Mouse (Mus musculus): Measurements from ENCODE around the gene Pde8a. TPM values are rescaled to one million over a fixed set of nuclear protein-coding genes. Genes with fewer than 3 reads are reported as not detected.
A peak's percentile ranks its signal among the peaks of the same experiment; 100 is the strongest.

Gene Pde8a
- polyA plus RNA-seq, 1 experiment from 2014 or later: 1.2 TPM

DNA sequence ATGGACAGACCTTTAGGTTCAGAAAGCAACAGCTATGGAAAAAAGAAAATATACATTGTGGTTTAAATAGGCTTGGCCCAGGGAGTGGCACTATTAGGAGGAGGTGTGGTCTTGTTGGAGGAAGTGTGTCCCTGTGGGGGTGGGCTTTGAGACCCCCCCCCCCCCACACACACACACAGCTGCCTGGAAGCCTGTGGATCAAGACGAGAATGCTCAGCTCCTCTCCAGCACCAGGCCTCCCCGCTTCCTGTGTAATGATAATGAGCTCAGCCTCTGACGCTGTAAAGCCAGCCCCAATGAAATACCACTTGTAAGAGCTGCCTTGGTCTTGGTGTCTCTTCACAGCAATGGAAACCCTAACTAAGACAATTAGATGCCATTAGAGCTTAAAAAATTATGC is 117.4 kb downstream of the Pde8a start:
- H3K4me2 ChIP-seq (ENCODE audit: low read depth, low read length): no peak overlapping the region
- 17% methylated on average over 3 of the region's 3 CpGs for WGBS (ENCODE audit: insufficient replicate concordance)
- H3K9me3 ChIP-seq (replicated peaks; ENCODE audit: control insufficient read depth, low read length): no peaks in the 10 kb centered on the region

GRCm38 (mm10) chr7:81331851-81332250 is 118.5 kb downstream of the Pde8a start:
- no peak for ATAC-seq (ENCODE audit: low read depth)
- H3K9ac ChIP-seq (ENCODE audit: low read depth, low read length): no peak overlapping the region
- no peak overlapping the region for H3K4me3 ChIP-seq (ENCODE audit: low read depth, low read length)
- no peak overlapping the region for H3K27ac ChIP-seq (ENCODE audit: low read length)
- H3K9me3 ChIP-seq (replicated peaks; ENCODE audit: control insufficient read depth, low read length): no peaks in the 10 kb centered on the region
- no peaks in the 10 kb centered on the region for H3K27me3 ChIP-seq (ENCODE audit: control insufficient read depth, insufficient read depth, low read depth, low read length)
- H3K36me3 ChIP-seq (ENCODE audit: control insufficient read depth, insufficient read depth): peaks cover 3% of the 10 kb centered on the region
- peaks cover 2% of the 10 kb centered on the region for H3K4me1 ChIP-seq (ENCODE audit: control insufficient read depth, low read depth, low read length)
- 68% methylated on average over 7 of the region's 7 CpGs for WGBS (ENCODE audit: insufficient replicate concordance)
- H3K4me2 ChIP-seq (ENCODE audit: low read depth, low read length): no peak overlapping the region

More for the DNA sequence above, 117.4 kb downstream of the Pde8a start:
- H3K27ac ChIP-seq (ENCODE audit: low read length): no peak overlapping the region
- no peak overlapping the region for H3K4me3 ChIP-seq (ENCODE audit: low read depth, low read length)
- no peaks in the 10 kb centered on the region for H3K27me3 ChIP-seq (ENCODE audit: control insufficient read depth, insufficient read depth, low read depth, low read length)
- H3K9ac ChIP-seq (ENCODE audit: low read depth, low read length): no peak overlapping the region
- ATAC-seq (ENCODE audit: low read depth): no peak
- H3K36me3 ChIP-seq (ENCODE audit: control insufficient read depth, insufficient read depth): peaks cover 3% of the 10 kb centered on the region
- H3K4me1 ChIP-seq (ENCODE audit: control insufficient read depth, low read depth, low read length): peaks cover 3% of the 10 kb centered on the region

- peaks cover 14% of the 10 kb centered on the region for H3K36me3 ChIP-seq (ENCODE audit: control insufficient read depth, insufficient read depth)
- 0 out of 2 replicates have a peak, but pooled peaks have one; percentile 13 for ATAC-seq (ENCODE audit: low read depth)
- no peak overlapping the region for H3K9ac ChIP-seq (ENCODE audit: low read depth, low read length)
- H3K9me3 ChIP-seq (replicated peaks; ENCODE audit: control insufficient read depth, low read length): no peaks in the 10 kb centered on the region
- no peaks in the 10 kb centered on the region for H3K27me3 ChIP-seq (ENCODE audit: control insufficient read depth, insufficient read depth, low read depth, low read length)
- no peak overlapping the region for H3K27ac ChIP-seq (ENCODE audit: low read length)
- H3K4me2 ChIP-seq (ENCODE audit: low read depth, low read length): no peak overlapping the region
- H3K4me3 ChIP-seq (ENCODE audit: low read depth, low read length): no peak overlapping the region
- 80% methylated on average over 18 of the region's 18 CpGs for WGBS (ENCODE audit: insufficient replicate concordance)
- no peaks in the 10 kb centered on the region; the same call in 1 of the 2 replicates for H3K4me1 ChIP-seq (ENCODE audit: control insufficient read depth, low read depth, low read length)
These were observed 122.5 kb downstream of the Pde8a start for GRCm38 (mm10) chr7:81335705-81336431.

- no peaks in the 10 kb centered on the region for H3K27me3 ChIP-seq (ENCODE audit: control insufficient read depth, insufficient read depth, low read depth, low read length)
- H3K36me3 ChIP-seq (ENCODE audit: control insufficient read depth, insufficient read depth): peaks cover 14% of the 10 kb centered on the region
- no peak overlapping the region for H3K4me2 ChIP-seq (ENCODE audit: low read depth, low read length)
- no peak overlapping the region for H3K4me3 ChIP-seq (ENCODE audit: low read depth, low read length)
- no peak overlapping the region for H3K27ac ChIP-seq (ENCODE audit: low read length)
- ATAC-seq (ENCODE audit: low read depth): no peak
- no peaks in the 10 kb centered on the region; the same call in 1 of the 2 replicates for H3K4me1 ChIP-seq (ENCODE audit: control insufficient read depth, low read depth, low read length)
- 39% methylated on average over 8 of the region's 8 CpGs for WGBS (ENCODE audit: insufficient replicate concordance)
- no peaks in the 10 kb centered on the region for H3K9me3 ChIP-seq (replicated peaks; ENCODE audit: control insufficient read depth, low read length)
- no peak overlapping the region for H3K9ac ChIP-seq (ENCODE audit: low read depth, low read length)
These were observed 123.0 kb downstream of the Pde8a start for GRCm38 (mm10) chr7:81336432-81336786.

- H3K4me1 ChIP-seq (ENCODE audit: control insufficient read depth, low read depth, low read length): peaks cover 3% of the 10 kb centered on the region
- WGBS (ENCODE audit: insufficient replicate concordance): 90% methylated on average over 21 of the region's 21 CpGs
- no peak overlapping the region for H3K9ac ChIP-seq (ENCODE audit: low read depth, low read length)
- ATAC-seq (ENCODE audit: low read depth): no peak
- H3K4me3 ChIP-seq (ENCODE audit: low read depth, low read length): no peak overlapping the region
- no peaks in the 10 kb centered on the region for H3K9me3 ChIP-seq (replicated peaks; ENCODE audit: control insufficient read depth, low read length)
- no peak overlapping the region for H3K27ac ChIP-seq (ENCODE audit: low read length)
- peaks cover 25% of the 10 kb centered on the region for H3K36me3 ChIP-seq (ENCODE audit: control insufficient read depth, insufficient read depth)
- no peak overlapping the region for H3K4me2 ChIP-seq (ENCODE audit: low read depth, low read length)
- H3K27me3 ChIP-seq (ENCODE audit: control insufficient read depth, insufficient read depth, low read depth, low read length): no peaks in the 10 kb centered on the region
These were observed 124.6 kb downstream of the Pde8a start for GRCm38 (mm10) chr7:81337785-81338521.

GRCm38 (mm10) chr7:81338522-81338873 is 125.1 kb downstream of the Pde8a start:
- H3K9me3 ChIP-seq (replicated peaks; ENCODE audit: control insufficient read depth, low read length): no peaks in the 10 kb centered on the region
- no peak overlapping the region for H3K4me3 ChIP-seq (ENCODE audit: low read depth, low read length)
- WGBS (ENCODE audit: insufficient replicate concordance): 79% methylated on average over 3 of the region's 3 CpGs
- ATAC-seq (ENCODE audit: low read depth): no peak
- peaks cover 9% of the 10 kb centered on the region for H3K4me1 ChIP-seq (ENCODE audit: control insufficient read depth, low read depth, low read length)
- H3K36me3 ChIP-seq (ENCODE audit: control insufficient read depth, insufficient read depth): peaks cover 30% of the 10 kb centered on the region
- H3K9ac ChIP-seq (ENCODE audit: low read depth, low read length): no peak overlapping the region
- H3K27me3 ChIP-seq (ENCODE audit: control insufficient read depth, insufficient read depth, low read depth, low read length): no peaks in the 10 kb centered on the region
- H3K27ac ChIP-seq (ENCODE audit: low read length): no peak overlapping the region
- H3K4me2 ChIP-seq (ENCODE audit: low read depth, low read length): no peak overlapping the region

- Histone ChIP-seq H3K9ac (ENCODE audit: low read depth, low read length) (no peak overlapping the region), H3K4me1 (ENCODE audit: control insufficient read depth, low read depth, low read length) (peaks cover 16% of the 10 kb centered on the region), H3K9me3 (replicated peaks; ENCODE audit: control insufficient read depth, low read length) (no peaks in the 10 kb centered on the region), H3K27ac (ENCODE audit: low read length) (no peak overlapping the region), H3K4me3 (ENCODE audit: low read depth, low read length) (no peak overlapping the region), H3K36me3 (ENCODE audit: control insufficient read depth, insufficient read depth) (peaks cover 27% of the 10 kb centered on the region), H3K4me2 (ENCODE audit: low read depth, low read length) (no peak overlapping the region), H3K27me3 (ENCODE audit: control insufficient read depth, insufficient read depth, low read depth, low read length) (no peaks in the 10 kb centered on the region)
- WGBS (ENCODE audit: insufficient replicate concordance): 66% methylated on average over 4 of the region's 4 CpGs
- no peak for ATAC-seq (ENCODE audit: low read depth)
These were observed 126.4 kb downstream of the Pde8a start for GRCm38 (mm10) chr7:81339783-81340182.

- Histone ChIP-seq H3K9ac (ENCODE audit: low read depth, low read length) (no peak overlapping the region), H3K4me1 (ENCODE audit: control insufficient read depth, low read depth, low read length) (peaks cover 20% of the 10 kb centered on the region), H3K27me3 (ENCODE audit: control insufficient read depth, insufficient read depth, low read depth, low read length) (no peaks in the 10 kb centered on the region), H3K9me3 (replicated peaks; ENCODE audit: control insufficient read depth, low read length) (no peaks in the 10 kb centered on the region), H3K27ac (ENCODE audit: low read length) (no peak overlapping the region), H3K4me2 (ENCODE audit: low read depth, low read length) (no peak overlapping the region), H3K36me3 (ENCODE audit: control insufficient read depth, insufficient read depth) (peaks cover 27% of the 10 kb centered on the region), H3K4me3 (ENCODE audit: low read depth, low read length) (no peak overlapping the region)
- ATAC-seq (ENCODE audit: low read depth): no peak
- 34% methylated on average over 3 of the region's 3 CpGs for WGBS (ENCODE audit: insufficient replicate concordance)
These were observed 128.2 kb downstream of the Pde8a start for GRCm38 (mm10) chr7:81341563-81341962.
